Mouse (Mus musculus) forebrain, embryonic 16.5 days (tissue): ENCODE data around the gene 4933430I17Rik. TPM values are rescaled to one million over a fixed set of nuclear protein-coding genes. Genes with fewer than 3 reads are reported as not detected.
"Not testable (repeated sequence)": the region's sequence is repeated elsewhere in the genome, so short reads cannot be mapped to it uniquely, and the experiment has no call there.

Experiments
- ATAC-seq: fragments of 200-750 bp; cut with Nextera tagmentation; 2 replicates; pipeline ENCODE4 v1.8.0; 2017; ENCODE audit warnings: mild to moderate bottlenecking, moderate library complexity
- H3K27ac ChIP-seq: fragments of 300-500 bp; sonication (generic); 2 replicates; pipeline ENCODE4 v1.5.1; 2014; ENCODE audit warnings: low read length, control low read depth
- H3K27me3 ChIP-seq: fragments of 300-500 bp; sonication (generic); replicated peaks from 2 replicates; pipeline ENCODE4 v1.6.1; 2014; ENCODE audit warnings: low read length; ENCODE audit not compliant: control insufficient read depth, insufficient read depth
- H3K36me3 ChIP-seq: fragments of 300-500 bp; sonication (generic); 2 replicates; pipeline ENCODE4 v1.6.1; 2014; ENCODE audit not compliant: control insufficient read depth, insufficient read depth
- H3K4me1 ChIP-seq: fragments of 300-500 bp; sonication (generic); replicated peaks from 2 replicates; pipeline ENCODE4 v1.6.1; 2014; ENCODE audit warnings: low read length; ENCODE audit not compliant: control insufficient read depth, insufficient read depth
- H3K4me2 ChIP-seq: fragments of 300-500 bp; sonication (generic); 2 replicates; pipeline ENCODE4 v1.6.1; 2014; ENCODE audit warnings: mild to moderate bottlenecking, low read length, control low read depth
- H3K4me3 ChIP-seq: fragments of 300-500 bp; sonication (generic); replicated peaks from 2 replicates; pipeline ENCODE4 v1.5.1; 2014; ENCODE audit warnings: mild to moderate bottlenecking, low read length, control low read depth
- H3K9ac ChIP-seq: fragments of 300-500 bp; sonication (generic); replicated peaks from 2 replicates; pipeline ENCODE4 v1.6.1; 2014; ENCODE audit warnings: low read depth, low read length, control low read depth
- H3K9me3 ChIP-seq: fragments of 300-500 bp; sonication (generic); 2 replicates; pipeline ENCODE4 v1.6.1; 2016; ENCODE audit warnings: low read length; ENCODE audit not compliant: control insufficient read depth
- WGBS: fragments of 180-500 bp; shearing (Covaris S2); extraction: QIAGEN DNeasy Blood & Tissue Kit; methylation state at CpG from one replicate; pipeline ENCODE4 v1.1.7; 2014; 5-methylcytosine and 5-hydroxymethylcytosine counted together
- polyA plus RNA-seq: library from polyadenylated mRNA; unstranded; fragments of >200 nt; fragmentation: Nextera tagmentation; extraction: Ambion mirVana; gene quantifications from 2 replicates; pipeline ENCODE4 v1.2.1, GENCODE M21; 2015

4933430I17Rik gene
- polyA plus RNA-seq, 1 experiment from 2014 or later = 0.61 TPM

GRCm38 (mm10) chr4:62582365-62583264 lies 57.4 kb downstream of the 4933430I17Rik start:
- peak overlapping the region; percentile 69 for H3K9ac ChIP-seq
- H3K4me3 ChIP-seq = peak overlapping the region; percentile 56
- peak overlapping the region; percentile 88 for H3K27ac ChIP-seq
- no peaks in the 10 kb centered on the region for H3K9me3 ChIP-seq
- no peaks in the 10 kb centered on the region for H3K36me3 ChIP-seq
- H3K4me2 ChIP-seq = peak overlapping the region; percentile 83
- H3K4me1 ChIP-seq = peaks cover 47% of the 10 kb centered on the region
- ATAC-seq = peak; percentile 97
- WGBS = 9% methylated on average over 18 of the region's 18 CpGs
- no peaks in the 10 kb centered on the region; the same call in 1 of the 2 replicates for H3K27me3 ChIP-seq

- peak overlapping the region; percentile 69 for H3K9ac ChIP-seq
- H3K9me3 ChIP-seq = no peaks in the 10 kb centered on the region
- H3K4me2 ChIP-seq = peak overlapping the region; percentile 83
- peak; percentile 77 for ATAC-seq
- H3K27ac ChIP-seq = peak overlapping the region; percentile 88
- no peaks in the 10 kb centered on the region; the same call in 1 of the 2 replicates for H3K27me3 ChIP-seq
- H3K36me3 ChIP-seq = no peaks in the 10 kb centered on the region
- under 1% methylated on average over 40 of the region's 42 CpGs for WGBS
- peaks cover 47% of the 10 kb centered on the region for H3K4me1 ChIP-seq
- H3K4me3 ChIP-seq = peak overlapping the region; percentile 56
Observed at GRCm38 (mm10) chr4:62583265-62584092, 58.3 kb downstream of the 4933430I17Rik start.

- no peak for ATAC-seq
- H3K4me2 ChIP-seq = no peak overlapping the region
- no peak overlapping the region for H3K9ac ChIP-seq
- no peak overlapping the region for H3K4me3 ChIP-seq
- H3K27ac ChIP-seq = no peak overlapping the region
- WGBS = 93% methylated on average over 8 of the region's 8 CpGs
- no peaks in the 10 kb centered on the region; the same call in 1 of the 2 replicates for H3K27me3 ChIP-seq
- H3K4me1 ChIP-seq = peaks cover 45% of the 10 kb centered on the region
- no peaks in the 10 kb centered on the region for H3K36me3 ChIP-seq
- no peaks in the 10 kb centered on the region for H3K9me3 ChIP-seq
Observed at GRCm38 (mm10) chr4:62587067-62587466, 61.9 kb downstream of the 4933430I17Rik start.

DNA sequence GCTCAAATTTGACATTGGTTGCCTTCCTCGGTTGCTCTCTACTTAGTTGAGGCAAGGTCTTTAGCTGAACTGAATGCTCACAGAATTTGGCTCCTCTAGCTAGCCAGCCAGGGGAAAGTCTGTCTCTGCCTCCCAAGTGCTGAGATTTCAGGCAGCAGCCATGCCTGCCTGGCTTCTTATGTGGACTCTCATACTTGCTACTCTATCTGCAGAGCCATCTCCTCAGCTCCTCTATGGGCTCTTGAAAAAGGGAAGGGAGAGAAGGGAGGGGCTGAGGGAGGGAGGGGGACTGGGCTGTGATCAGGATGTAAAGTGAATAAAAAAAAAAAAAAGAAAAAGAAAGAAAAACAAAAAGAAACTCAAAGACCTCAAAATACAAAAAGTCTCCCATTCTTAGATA lies 65.7 kb downstream of the 4933430I17Rik start:
- no peaks in the 10 kb centered on the region for H3K27me3 ChIP-seq
- WGBS = 74% methylated on average over 1 of the region's 1 CpGs
- peak overlapping the region; percentile 24; the same call in 1 of the 2 replicates for H3K27ac ChIP-seq
- H3K36me3 ChIP-seq = no peaks in the 10 kb centered on the region
- peak; percentile 50; the same call in 1 of the 2 replicates for ATAC-seq
- no peak overlapping the region for H3K4me3 ChIP-seq
- peaks cover 10% of the 10 kb centered on the region; the same call in 1 of the 2 replicates for H3K4me1 ChIP-seq
- no peak overlapping the region for H3K4me2 ChIP-seq
- H3K9me3 ChIP-seq = no peaks in the 10 kb centered on the region
- no peak overlapping the region for H3K9ac ChIP-seq

GRCm38 (mm10) chr4:62591326-62591725 lies 66.2 kb downstream of the 4933430I17Rik start:
- 5% methylated on average over 11 of the region's 11 CpGs for WGBS
- Histone ChIP-seq H3K9me3 (no peaks in the 10 kb centered on the region), H3K4me3 (no peak overlapping the region), H3K27me3 (no peaks in the 10 kb centered on the region), H3K27ac (no peak overlapping the region), H3K9ac (no peak overlapping the region), H3K36me3 (no peaks in the 10 kb centered on the region), H3K4me1 (peaks cover 9% of the 10 kb centered on the region; the same call in 1 of the 2 replicates), H3K4me2 (no peak overlapping the region)
- peak; percentile 76 for ATAC-seq

GRCm38 (mm10) chr4:62593546-62594240 lies 68.5 kb downstream of the 4933430I17Rik start:
- H3K4me1 ChIP-seq, H3K9me3 ChIP-seq, H3K4me3 ChIP-seq, H3K4me2 ChIP-seq, H3K9ac ChIP-seq, H3K27me3 ChIP-seq, H3K36me3 ChIP-seq, ATAC-seq, H3K27ac ChIP-seq: not testable (repeated sequence)
- 91% methylated on average over 24 of the region's 24 CpGs for WGBS

- Histone ChIP-seq H3K27me3 (no peaks in the 10 kb centered on the region), H3K4me1 (peaks cover 9% of the 10 kb centered on the region; the same call in 1 of the 2 replicates), H3K9me3 (no peaks in the 10 kb centered on the region), H3K36me3 (no peaks in the 10 kb centered on the region), H3K9ac (no peak overlapping the region), H3K4me3 (no peak overlapping the region), H3K4me2 (no peak overlapping the region), H3K27ac (no peak overlapping the region)
- 30% methylated on average over 5 of the region's 5 CpGs for WGBS
- ATAC-seq = 0 out of 2 replicates have a peak, but pooled peaks have one; percentile 35
Observed at GRCm38 (mm10) chr4:62594442-62594841, 69.3 kb downstream of the 4933430I17Rik start.

DNA sequence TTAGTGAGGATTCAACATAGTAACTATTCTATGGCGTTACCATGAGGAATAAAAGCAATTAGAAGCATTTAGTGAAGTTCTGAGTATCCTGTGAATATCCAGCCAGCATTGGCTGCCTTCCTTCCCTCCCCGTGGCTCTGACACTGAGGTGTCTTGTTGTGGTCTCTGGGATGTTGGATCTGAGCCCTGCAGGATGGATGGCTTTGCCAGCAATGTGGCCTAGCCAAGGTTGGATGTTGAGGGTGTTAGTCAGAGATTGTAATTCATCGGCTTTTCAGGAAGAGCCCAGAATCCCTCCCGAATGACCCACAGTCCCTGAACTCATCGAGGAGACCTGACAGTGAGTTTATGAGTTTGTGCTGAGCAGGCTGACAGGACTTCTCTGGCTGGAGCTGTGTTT lies 70.9 kb downstream of the 4933430I17Rik start:
- peaks cover 6% of the 10 kb centered on the region; the same call in 1 of the 2 replicates for H3K4me1 ChIP-seq
- no peaks in the 10 kb centered on the region for H3K27me3 ChIP-seq
- H3K9ac ChIP-seq = no peak overlapping the region
- H3K4me3 ChIP-seq = no peak overlapping the region
- no peaks in the 10 kb centered on the region for H3K36me3 ChIP-seq
- no peak overlapping the region for H3K4me2 ChIP-seq
- WGBS = 57% methylated on average over 5 of the region's 5 CpGs
- ATAC-seq = no peak
- no peak overlapping the region for H3K27ac ChIP-seq
- no peaks in the 10 kb centered on the region for H3K9me3 ChIP-seq
